Mouse (Mus musculus) cerebellum, adult 2 months (tissue): ENCODE data around the gene Adamts2.

Experiments used
- CTCF ChIP-seq: fragments of 200-500 bp; IDR thresholded peaks from 2 replicates; pipeline ENCODE4 v1.5.1; 2011; ENCODE audit warnings: low read depth, mild to moderate bottlenecking, control low read depth, low read length, moderate library complexity, borderline replicate concordance; ENCODE audit not compliant: insufficient read depth
- POLR2A ChIP-seq: fragments of 200-500 bp; IDR thresholded peaks from 2 replicates; pipeline ENCODE4 v1.6.1; 2011; ENCODE audit warnings: low read length, control low read depth, borderline replicate concordance; ENCODE audit not compliant: insufficient read depth

DNA sequence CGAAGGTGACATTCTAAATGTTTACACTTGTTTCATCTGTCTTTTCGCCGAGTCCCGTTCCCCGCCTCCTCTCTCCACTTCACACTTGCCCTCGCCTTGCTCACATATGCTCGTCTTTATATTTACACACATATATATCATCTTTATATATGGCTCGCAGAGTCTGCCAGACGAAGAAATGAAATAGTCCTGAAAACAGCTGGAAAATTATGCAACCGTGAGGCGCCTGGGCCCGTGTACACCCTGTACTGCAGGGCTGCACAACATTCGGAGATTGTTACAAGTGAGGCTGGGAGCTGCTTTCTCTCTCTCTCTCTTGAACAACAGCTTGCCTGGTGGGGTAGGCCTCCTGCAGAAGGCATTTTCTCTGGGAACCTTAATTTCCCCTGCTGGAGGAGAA is 10.8 kb upstream of the Adamts2 start:
- TF ChIP-seq POLR2A = no peak
- TF ChIP-seq CTCF = no peak
